Mouse (Mus musculus): ENCODE measurements around the gene Rdh1. TPM values are rescaled to one million over a fixed set of nuclear protein-coding genes. Genes with fewer than 3 reads are reported as not detected.

Rdh1 gene
- under 1 TPM; 0.17 to 0.36 TPM for total RNA-seq (2023)

GRCm38 (mm10) chr10:127759181-127760110 is at the start of gene Rdh1, which contains the start of gene Rdh16f1:
Rdh1 (plus strand) TSS chr10:127759721.
Rdh16f1 (plus strand) TSS chr10:127759787.

DNA sequence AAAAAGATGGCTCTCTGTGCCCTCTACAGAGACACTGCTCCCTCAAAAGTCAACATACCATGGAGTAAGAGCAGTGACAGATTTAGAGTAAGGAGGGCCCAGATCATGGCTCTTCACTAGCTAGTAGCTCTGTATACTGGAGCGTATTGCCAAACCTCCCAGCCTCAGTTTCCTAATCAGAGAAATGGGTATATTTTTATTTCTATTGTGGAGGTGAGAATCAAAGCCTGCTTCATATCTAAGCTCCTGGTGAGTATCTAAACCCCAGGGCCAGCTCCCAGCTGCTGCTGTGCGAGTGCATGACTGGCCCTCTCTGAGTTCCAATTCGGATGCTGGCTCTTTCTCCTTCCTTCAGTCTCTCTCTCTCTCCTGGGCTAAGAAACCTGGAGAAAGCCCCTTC is 35.3 kb upstream of the Rdh1 start, which contains the start of gene Tac2:
TSS of gene Tac2 (plus strand) at position 301 of the 400 bp plus-strand sequence.

GRCm38 (mm10) chr10:127739083-127739660 is 20.3 kb upstream of the Rdh1 start, which contains the start of gene Zbtb39:
Zbtb39 (plus strand) TSS chr10:127739538.

DNA sequence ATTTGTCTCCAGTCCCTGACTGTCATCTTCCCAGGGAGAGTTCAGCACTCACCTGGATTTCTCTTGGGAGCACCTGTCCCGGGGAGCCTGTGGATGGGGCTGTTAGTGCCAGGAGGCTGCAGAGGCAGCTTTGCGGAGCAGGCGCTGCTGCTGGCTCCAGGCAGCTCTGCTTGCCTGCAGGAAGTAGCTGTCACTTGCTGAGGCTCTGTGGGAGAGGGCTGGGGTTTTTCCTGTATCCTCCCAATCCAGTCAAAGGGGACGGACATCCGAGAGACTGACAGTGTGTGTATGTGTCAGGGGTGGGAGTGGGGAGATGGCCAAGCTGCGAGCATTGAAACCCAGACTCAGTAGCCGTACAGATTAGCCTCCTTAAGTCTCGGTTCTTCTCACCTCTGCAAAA is 8.0 kb upstream of the Rdh1 start, which contains the start of gene Gpr182:
TSS of gene Gpr182 (minus strand) at position 185 of the 400 bp plus-strand sequence.

GRCm38 (mm10) chr10:127776011-127776410 is 16.5 kb downstream of the Rdh1 start, which contains the start of gene Rdh9:
Rdh9 (plus strand) TSS chr10:127776386.

GRCm38 (mm10) chr10:127800891-127801290 is 41.4 kb downstream of the Rdh1 start, which contains the start of gene Rdh16:
Rdh16 (plus strand) TSS chr10:127801152.

Other genes starting within 250 kb of the Rdh1 start
- gene Ndufa4l2, start 244.8 kb upstream of the Rdh1 start, total RNA-seq (2023): not detected
- gene Shmt2, start 237.3 kb upstream of the Rdh1 start, total RNA-seq (2023): 10 to 100 TPM; 95.6 to 98.7 TPM
- not detected for gene Nxph4, start 225.2 kb upstream of the Rdh1 start, total RNA-seq (2023)
- gene Lrp1, start 138.6 kb upstream of the Rdh1 start, total RNA-seq (2023): 1 to 10 TPM; 5.4 to 6.5 TPM
- 100 to 1,000 TPM; 198 to 232 TPM for gene Stat6, start 116.7 kb upstream of the Rdh1 start, total RNA-seq (2023)
- gene Nemp1, start 92.8 kb upstream of the Rdh1 start, total RNA-seq (2023): 10 to 100 TPM in 1 of 2 experiments, 1 to 10 TPM in 1; 9.4 to 11.9 TPM
- gene Nab2, start 91.2 kb upstream of the Rdh1 start, total RNA-seq (2023): 10 to 100 TPM; 37.4 to 53.9 TPM
- gene Myo1a, start 54.6 kb upstream of the Rdh1 start, total RNA-seq (2023): under 1 TPM; 0.15 to 0.73 TPM
- not detected for gene Tac2, start 35.2 kb upstream of the Rdh1 start, total RNA-seq (2023)
- gene Zbtb39, start 20.2 kb upstream of the Rdh1 start, total RNA-seq (2023): 10 to 100 TPM; 11.5 to 14.0 TPM
- under 1 TPM in 1 of 2 experiments, not detected in 1; 0.15 TPM for gene Gpr182, start 8.0 kb upstream of the Rdh1 start, total RNA-seq (2023)
- under 1 TPM in 1 of 2 experiments, not detected in 1; 0.82 TPM for gene Rdh16f1, start 66 bp downstream of the Rdh1 start, total RNA-seq (2023)
- gene Rdh9, start 16.7 kb downstream of the Rdh1 start, total RNA-seq (2023): under 1 TPM in 1 of 2 experiments, not detected in 1; 0.47 TPM
- gene Rdh16, start 41.4 kb downstream of the Rdh1 start, total RNA-seq (2023): not detected
- not detected for gene Rdh19, start 90.2 kb downstream of the Rdh1 start, total RNA-seq (2023)
- gene Rdh16f2, start 106.8 kb downstream of the Rdh1 start, total RNA-seq (2023): not detected
- not detected for gene Rdh7, start 129.1 kb downstream of the Rdh1 start, total RNA-seq (2023)
- not detected for gene Sdr9c7, start 138.8 kb downstream of the Rdh1 start, total RNA-seq (2023)
- not detected for gene Hsd17b6, start 247.9 kb downstream of the Rdh1 start, total RNA-seq (2023)

All from T-cell, adult 66 days (primary cell).